Mouse (Mus musculus) heart, adult 2 months (tissue): ENCODE data around the gene Rbfox3. TPM values are rescaled to one million over a fixed set of nuclear protein-coding genes. Genes with fewer than 3 reads are reported as not detected.

Source experiments
- DNase-seq, 2 experiments: peaks; one replicate each; pipeline ENCODE4 v3.0.0; 2021
- H3K27ac ChIP-seq: fragments of 200-600 bp; 2 replicates; pipeline ENCODE4 v1.8.1; 2022
- H3K27me3 ChIP-seq: fragments of 200-500 bp; 2 replicates; pipeline ENCODE4 v1.6.1; 2012; ENCODE audit warnings: mild to moderate bottlenecking, low read length, inconsistent platforms, mixed read lengths; ENCODE audit not compliant: control insufficient read depth, insufficient read depth
- H3K36me3 ChIP-seq: fragments of 200-500 bp; 2 replicates; pipeline ENCODE4 v1.6.1; 2012; ENCODE audit warnings: low read length, inconsistent platforms; ENCODE audit not compliant: control insufficient read depth, insufficient read depth
- H3K4me1 ChIP-seq: fragments of 200-500 bp; 2 replicates; pipeline ENCODE4 v1.6.1; 2011; ENCODE audit warnings: low read length; ENCODE audit not compliant: control insufficient read depth, insufficient read depth
- H3K4me3 ChIP-seq: fragments of 200-600 bp; 2 replicates; pipeline ENCODE4 v1.8.1; 2022
- H3K79me2 ChIP-seq: fragments of 200-500 bp; replicated peaks from 2 replicates; pipeline ENCODE4 v1.6.1; 2012; ENCODE audit warnings: mild to moderate bottlenecking, inconsistent platforms, low read length, moderate library complexity, mixed read lengths; ENCODE audit not compliant: control insufficient read depth, insufficient read depth
- H3K9ac ChIP-seq: fragments of 200-500 bp; 2 replicates; pipeline ENCODE4 v1.6.1; 2012; ENCODE audit warnings: low read depth, mild to moderate bottlenecking, control low read depth, inconsistent platforms, low read length, mixed read lengths
- CTCF ChIP-seq: fragments of 200-600 bp; IDR thresholded peaks from 2 replicates; pipeline ENCODE4 v1.8.1; 2022; ENCODE audit warnings: antibody characterized with exemption, mild to moderate bottlenecking, moderate library complexity
- EP300 ChIP-seq: fragments of 200-500 bp; IDR thresholded peaks from 2 replicates; pipeline ENCODE4 v1.6.1; 2011; ENCODE audit warnings: low read depth, low read length, control low read depth; ENCODE audit not compliant: insufficient read depth
- POLR2A ChIP-seq: fragments of 200-500 bp; IDR thresholded peaks from 2 replicates; pipeline ENCODE4 v1.6.1; 2011; ENCODE audit warnings: mild to moderate bottlenecking, low read depth, low read length, control low read depth; ENCODE audit not compliant: insufficient read depth
- WGBS: fragments of 180-500 bp; shearing (Covaris S2); methylation state at CpG from one replicate; pipeline ENCODE4 v1.1.7; 2018; 5-methylcytosine and 5-hydroxymethylcytosine counted together
- intact Hi-C: fragments of 180-260 bp; cut with DNase I; formaldehyde crosslinking; loops from one replicate; pipeline ENCODE4 v1.15.1; 2025
- polyA plus RNA-seq: library from polyadenylated mRNA; depleted of rRNA; stranded (reverse); fragments of >200 nt; gene quantifications from 2 replicates; pipeline ENCODE4 v1.2.3, GENCODE M21; 2012
- total RNA-seq, 2 experiments: library from RNA; stranded (reverse); gene quantifications; 2 replicates each; pipeline ENCODE4 v1.2.3; 2021

The Rbfox3 gene
- total and polyA plus RNA-seq, 3 experiments: 0.16 to 0.23 TPM; not detected in 1

DNA sequence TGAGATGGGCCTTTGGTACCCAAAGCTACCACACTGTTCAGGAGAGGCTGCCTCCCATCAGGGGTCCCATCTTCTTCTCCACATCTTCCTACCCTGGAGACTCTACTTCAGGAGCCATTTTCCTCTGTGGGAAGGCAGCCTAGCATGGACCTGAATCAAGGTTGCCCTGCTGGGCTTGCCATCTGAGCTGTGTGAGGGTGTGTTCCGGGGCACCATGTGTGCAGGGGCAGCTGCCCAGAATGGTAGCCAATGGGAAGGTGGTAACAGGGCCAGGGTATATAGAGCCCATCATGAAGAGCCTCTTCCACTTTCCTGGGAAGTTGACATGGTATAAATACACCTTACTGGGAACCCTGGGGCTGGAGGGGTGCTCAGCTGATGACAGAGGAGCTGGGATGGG is 281.7 kb downstream of the Rbfox3 start:
- no peak for DNase-seq
- H3K36me3 ChIP-seq: no peaks in the 10 kb centered on the region
- H3K79me2 ChIP-seq: no peaks in the 10 kb centered on the region
- no peaks in the 10 kb centered on the region for H3K4me1 ChIP-seq
- H3K4me3 ChIP-seq: no peak overlapping the region
- no peaks in the 10 kb centered on the region for H3K27me3 ChIP-seq
- TF ChIP-seq POLR2A (no peak), EP300 (no peak), CTCF (no peak)
- no peak overlapping the region for H3K9ac ChIP-seq
- 97% methylated on average over 1 of the region's 1 CpGs for WGBS
- intact Hi-C loops: no loop called here
- no peak overlapping the region for H3K27ac ChIP-seq

GRCm38 (mm10) chr11:118627541-118627940 is 283.9 kb downstream of the Rbfox3 start:
- H3K27me3 ChIP-seq: no peaks in the 10 kb centered on the region
- no peaks in the 10 kb centered on the region for H3K4me1 ChIP-seq
- WGBS: 66% methylated on average over 5 of the region's 5 CpGs
- intact Hi-C loops: no loop called here
- no peak overlapping the region for H3K4me3 ChIP-seq
- no peak for TF ChIP-seq POLR2A
- no peak for TF ChIP-seq CTCF
- no peak for TF ChIP-seq EP300
- no peak overlapping the region for H3K9ac ChIP-seq
- DNase-seq: no peak
- H3K79me2 ChIP-seq: no peaks in the 10 kb centered on the region
- H3K27ac ChIP-seq: no peak overlapping the region
- no peaks in the 10 kb centered on the region for H3K36me3 ChIP-seq

DNA sequence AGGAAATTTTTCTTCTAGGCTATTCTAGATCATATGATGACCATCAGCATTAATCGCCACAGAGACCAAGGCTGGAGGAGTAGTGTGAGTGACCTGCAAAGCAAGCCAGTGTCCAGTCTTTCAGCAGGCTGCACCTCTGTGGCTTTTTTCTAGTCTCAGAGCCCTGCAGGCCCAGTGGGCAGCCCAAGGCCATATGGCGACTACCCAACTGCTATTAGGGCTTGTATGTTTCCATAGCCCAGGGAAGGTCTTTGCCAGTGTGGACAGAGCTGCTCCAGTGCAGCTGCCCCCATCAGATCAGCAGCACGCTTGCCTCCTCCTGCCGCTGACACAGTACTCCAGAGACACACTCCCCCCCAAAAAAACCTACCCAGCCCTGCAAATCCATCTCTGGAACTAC is 290.5 kb downstream of the Rbfox3 start:
- Histone ChIP-seq H3K27ac (no peak overlapping the region), H3K79me2 (no peaks in the 10 kb centered on the region), H3K9ac (no peak overlapping the region), H3K27me3 (no peaks in the 10 kb centered on the region), H3K4me1 (no peaks in the 10 kb centered on the region), H3K4me3 (no peak overlapping the region), H3K36me3 (no peaks in the 10 kb centered on the region)
- 71% methylated on average over 4 of the region's 4 CpGs for WGBS
- TF ChIP-seq CTCF (no peak), POLR2A (no peak), EP300 (no peak)
- no peak for DNase-seq
- intact Hi-C loops: no loop called here

GRCm38 (mm10) chr11:118614126-118614525 is 297.3 kb downstream of the Rbfox3 start:
- no peak overlapping the region for H3K27ac ChIP-seq
- H3K4me1 ChIP-seq: no peaks in the 10 kb centered on the region
- TF ChIP-seq EP300 (no peak), CTCF (no peak), POLR2A (no peak)
- H3K36me3 ChIP-seq: no peaks in the 10 kb centered on the region
- DNase-seq: no peak
- H3K79me2 ChIP-seq: no peaks in the 10 kb centered on the region
- intact Hi-C loops: no loop called here
- WGBS: 77% methylated on average over 4 of the region's 4 CpGs
- H3K4me3 ChIP-seq: no peak overlapping the region
- no peak overlapping the region for H3K9ac ChIP-seq
- no peaks in the 10 kb centered on the region; the same call in 1 of the 2 replicates for H3K27me3 ChIP-seq

- WGBS: 3% methylated on average over 14 of the region's 14 CpGs
- no peak overlapping the region for H3K4me3 ChIP-seq
- intact Hi-C loops: no loop called here
These were observed 301.3 kb downstream of the Rbfox3 start for GRCm38 (mm10) chr11:118610128-118610527.

DNA sequence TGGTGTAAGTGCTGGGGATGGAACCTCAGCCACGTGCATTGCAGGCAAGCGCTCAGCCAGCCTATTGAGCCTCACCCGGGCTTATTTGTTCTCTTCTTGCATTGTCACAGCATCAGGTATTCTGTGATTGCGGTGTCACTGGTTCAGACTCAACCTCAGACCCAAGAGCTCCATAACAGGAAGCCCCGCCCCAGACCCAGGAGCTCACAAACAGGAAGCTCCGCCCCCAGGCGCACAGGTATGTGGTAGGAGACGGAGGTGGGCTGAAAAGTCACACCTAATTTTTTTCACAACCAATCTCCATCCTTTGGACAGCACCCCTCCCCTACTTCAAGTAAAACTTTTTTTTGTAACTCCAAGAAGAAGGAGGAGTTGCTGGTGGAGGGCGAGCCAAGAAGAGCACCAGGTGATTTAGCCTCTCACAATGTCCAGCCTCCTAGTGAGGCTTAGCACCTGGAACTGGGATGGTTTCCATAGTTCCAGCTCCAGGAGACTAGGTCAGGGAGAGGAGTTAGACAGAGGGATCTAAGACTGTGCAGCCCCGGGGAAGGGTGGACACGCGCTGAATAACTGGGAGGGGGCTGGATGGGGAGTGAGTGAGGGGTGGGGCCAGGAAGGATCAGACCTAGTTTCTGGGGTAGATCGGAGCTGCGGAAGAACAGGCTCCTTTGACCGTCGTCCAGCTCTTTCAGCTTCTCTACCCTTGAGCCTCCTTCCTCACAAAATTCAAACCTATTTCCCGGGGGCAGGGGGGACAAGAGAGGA is 302.0 kb downstream of the Rbfox3 start:
- DNase-seq: no peak
- Histone ChIP-seq H3K27ac (no peak overlapping the region), H3K4me3 (no peak overlapping the region), H3K9ac (no peak overlapping the region), H3K36me3 (no peaks in the 10 kb centered on the region), H3K4me1 (no peaks in the 10 kb centered on the region), H3K79me2 (no peaks in the 10 kb centered on the region), H3K27me3 (no peaks in the 10 kb centered on the region; the same call in 1 of the 2 replicates)
- TF ChIP-seq CTCF (no peak), EP300 (no peak)
- WGBS: 10% methylated on average over 17 of the region's 17 CpGs
- intact Hi-C loops: no loop called here

More at GRCm38 (mm10) chr11:118610128-118610527, 301.3 kb downstream of the Rbfox3 start:
- H3K27ac ChIP-seq: no peak overlapping the region
- no peak for DNase-seq
- no peaks in the 10 kb centered on the region; the same call in 1 of the 2 replicates for H3K27me3 ChIP-seq
- TF ChIP-seq CTCF (no peak), POLR2A (no peak), EP300 (no peak)
- no peaks in the 10 kb centered on the region for H3K4me1 ChIP-seq
- no peaks in the 10 kb centered on the region for H3K79me2 ChIP-seq
- H3K9ac ChIP-seq: no peak overlapping the region
- no peaks in the 10 kb centered on the region for H3K36me3 ChIP-seq
